Mouse (Mus musculus) C2C12 (cell line): ENCODE data around the gene Kcng3.

Experiments used
- CEBPB ChIP-seq: IDR thresholded peaks from one replicate; pipeline ENCODE4 v1.6.1; 2011; ENCODE audit warnings: low read depth, mild to moderate bottlenecking, control low read depth, moderate library complexity
- CTCF ChIP-seq: IDR thresholded peaks from one replicate; pipeline ENCODE4 v1.5.1; 2011; ENCODE audit not compliant: control insufficient read depth, insufficient read depth, insufficient read length
- FOSL1 ChIP-seq: IDR thresholded peaks from one replicate; pipeline ENCODE4 v1.8.0; 2011; ENCODE audit warnings: mild to moderate bottlenecking, low read length; ENCODE audit not compliant: poor library complexity, insufficient read depth, severe bottlenecking
- MAX ChIP-seq: IDR thresholded peaks from one replicate; pipeline ENCODE4 v1.6.1; 2011; ENCODE audit warnings: mild to moderate bottlenecking, control low read depth
- MYOD1 ChIP-seq: IDR thresholded peaks from one replicate; pipeline ENCODE4 v1.6.1; 2011; ENCODE audit warnings: low read depth; ENCODE audit not compliant: control insufficient read depth, insufficient read length
- USF1 ChIP-seq: IDR thresholded peaks from one replicate; pipeline ENCODE4 v1.6.1; 2011; ENCODE audit warnings: low read depth, mild to moderate bottlenecking, control low read depth, moderate library complexity

GRCm38 (mm10) chr17:83645226-83645808 is 13.6 kb upstream of the Kcng3 start:
- no peak for TF ChIP-seq CTCF
- TF ChIP-seq MAX = no peak
- TF ChIP-seq CEBPB = no peak
- no peak for TF ChIP-seq FOSL1
- no peak for TF ChIP-seq USF1
- TF ChIP-seq MYOD1 = no peak
